22 mouse cellular contexts compared by ENCODE assay signal in the genomic region with DNA sequence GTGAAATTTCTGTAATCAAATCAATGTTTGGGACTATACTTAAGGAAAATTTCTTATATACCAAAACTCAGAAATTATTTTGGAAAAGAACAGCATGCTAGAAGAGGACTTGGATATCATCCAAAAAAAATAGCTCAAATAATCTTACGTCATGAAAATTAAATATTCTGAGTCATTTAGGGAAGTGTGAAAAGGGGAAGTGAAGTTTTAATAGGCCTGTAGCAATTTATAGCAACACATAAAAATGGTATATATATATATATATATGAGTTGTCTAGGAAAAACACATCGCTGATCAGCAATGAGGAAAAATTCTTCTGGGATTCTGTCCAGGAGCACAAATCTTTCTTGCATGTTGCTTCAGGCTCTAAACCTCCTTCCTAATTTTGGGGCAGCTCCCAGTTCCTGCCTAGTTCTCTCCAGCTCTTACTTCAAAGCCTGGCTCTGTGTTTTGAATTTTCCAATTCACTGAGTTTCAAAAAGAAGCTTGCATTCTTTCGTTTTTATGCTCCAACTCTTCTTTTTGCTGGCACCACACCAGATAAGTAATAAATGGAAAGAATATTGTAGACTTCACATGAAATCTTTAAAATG.
DNase-seq lines count a peak whose midpoint lies in the region; ATAC-seq lines count a peak whose summit lies in the region.
"Had no signal": no experiment of that assay in that cellular context is flagged by ENCODE, and none has a peak within 500 bp of the region (broad histone marks: within the 10 kb centered on the region; RNA-seq: fewer than 3 reads in every experiment).

No protein-coding gene starts in this region.

- no peaks in the 10 kb centered on the region for H3K36me3 ChIP-seq in embryonic facial prominence, embryonic 14.5 days (ENCODE audit: control insufficient read depth, insufficient read depth, low read length)
- H3K36me3 ChIP-seq in embryonic facial prominence, embryonic 10.5 days (replicated peaks) = no peaks in the 10 kb centered on the region
- no peaks in the 10 kb centered on the region for H3K36me3 ChIP-seq in kidney, embryonic 16.5 days (ENCODE audit: insufficient read depth, low read length)
- no peaks in the 10 kb centered on the region for H3K36me3 ChIP-seq in forebrain, embryonic 16.5 days (ENCODE audit: control insufficient read depth, insufficient read depth)
- H3K36me3 ChIP-seq in midbrain, embryonic 13.5 days = no peaks in the 10 kb centered on the region
- H3K36me3 ChIP-seq: embryonic facial prominence, embryonic 13.5 days; heart, embryonic 13.5 days; lung, embryonic 15.5 days; midbrain, embryonic 12.5 days; neural tube, embryonic 15.5 days had no signal

- H3K4me2 ChIP-seq in embryonic facial prominence, embryonic 14.5 days (ENCODE audit: low read depth, low read length) = no peak overlapping the region
- no peak overlapping the region for H3K4me2 ChIP-seq in kidney, embryonic 16.5 days (replicated peaks; ENCODE audit: low read depth, low read length)
- H3K4me2 ChIP-seq in forebrain, embryonic 16.5 days (ENCODE audit: low read length) = no peak overlapping the region
- no peak overlapping the region for H3K4me2 ChIP-seq in midbrain, embryonic 13.5 days (replicated peaks)
- H3K4me2 ChIP-seq: embryonic facial prominence, embryonic 13.5 days; heart, embryonic 13.5 days; liver, embryonic 11.5 days; lung, embryonic 15.5 days; midbrain, embryonic 12.5 days; neural tube, embryonic 15.5 days had no signal

- H3K4me3 ChIP-seq in embryonic facial prominence, embryonic 14.5 days (ENCODE audit: low read depth, low read length) = no peak overlapping the region
- H3K4me3 ChIP-seq in embryonic facial prominence, embryonic 10.5 days = no peak overlapping the region
- H3K4me3 ChIP-seq in kidney, embryonic 16.5 days (ENCODE audit: low read length) = no peak overlapping the region
- no peak overlapping the region for H3K4me3 ChIP-seq in forebrain, embryonic 16.5 days (replicated peaks; ENCODE audit: low read length)
- H3K4me3 ChIP-seq in midbrain, embryonic 13.5 days (replicated peaks) = no peak overlapping the region
- H3K4me3 ChIP-seq: embryonic facial prominence, embryonic 13.5 days; heart, embryonic 13.5 days; lung, embryonic 15.5 days; midbrain, embryonic 12.5 days; myocyte; neural tube, embryonic 15.5 days had no signal

- peak; percentile 67 for DNase-seq in embryonic facial prominence, embryonic 14.5 days (ENCODE audit: low spot score)
- no peak for DNase-seq in embryonic facial prominence, embryonic 10.5 days (ENCODE audit: low spot score)
- no peak for DNase-seq in kidney, postnatal 4 days
- peak; percentile 5 for DNase-seq in 416B (ENCODE audit: low read depth)
- no peak for DNase-seq in embryo, embryonic 9.5 days (ENCODE audit: extremely low spot score)
- DNase-seq: adrenal gland, adult 8-10 months; cerebellum, adult 18-20 months; heart, adult 11 months; heart, postnatal 36 days; kidney, postnatal 36 days; thymus, adult 2 months had no signal

- H3K9ac ChIP-seq in embryonic facial prominence, embryonic 14.5 days (ENCODE audit: low read depth, low read length) = no peak overlapping the region
- H3K9ac ChIP-seq in kidney, embryonic 16.5 days (replicated peaks; ENCODE audit: low read length) = no peak overlapping the region
- H3K9ac ChIP-seq in forebrain, embryonic 16.5 days (replicated peaks; ENCODE audit: low read depth, low read length) = no peak overlapping the region
- no peak overlapping the region for H3K9ac ChIP-seq in midbrain, embryonic 13.5 days (replicated peaks)
- H3K9ac ChIP-seq: embryonic facial prominence, embryonic 13.5 days; heart, embryonic 13.5 days; lung, embryonic 15.5 days; midbrain, embryonic 12.5 days; neural tube, embryonic 15.5 days had no signal

- no peaks in the 10 kb centered on the region for H3K9me3 ChIP-seq in embryonic facial prominence, embryonic 14.5 days (ENCODE audit: control insufficient read depth, low read length)
- no peaks in the 10 kb centered on the region for H3K9me3 ChIP-seq in embryonic facial prominence, embryonic 10.5 days
- H3K9me3 ChIP-seq in kidney, embryonic 16.5 days (ENCODE audit: low read length) = no peaks in the 10 kb centered on the region
- no peaks in the 10 kb centered on the region for H3K9me3 ChIP-seq in forebrain, embryonic 16.5 days (ENCODE audit: control insufficient read depth, low read length)
- H3K9me3 ChIP-seq in midbrain, embryonic 13.5 days = no peaks in the 10 kb centered on the region
- H3K9me3 ChIP-seq: embryonic facial prominence, embryonic 13.5 days; heart, embryonic 13.5 days; lung, embryonic 15.5 days; midbrain, embryonic 12.5 days; neural tube, embryonic 15.5 days had no signal

- WGBS in embryonic facial prominence, embryonic 14.5 days = 49% methylated on average over 3 of the region's 3 CpGs
- WGBS in embryonic facial prominence, embryonic 10.5 days = 83% methylated on average over 3 of the region's 3 CpGs
- 59% methylated on average over 3 of the region's 3 CpGs for WGBS in kidney, embryonic 16.5 days
- 43% methylated on average over 3 of the region's 3 CpGs for WGBS in forebrain, embryonic 16.5 days
- WGBS in midbrain, embryonic 13.5 days = 65% methylated on average over 3 of the region's 3 CpGs

- no peaks in the 10 kb centered on the region for H3K27me3 ChIP-seq in embryonic facial prominence, embryonic 14.5 days (replicated peaks; ENCODE audit: control insufficient read depth, insufficient read depth, low read length)
- no peaks in the 10 kb centered on the region for H3K27me3 ChIP-seq in embryonic facial prominence, embryonic 10.5 days (replicated peaks; ENCODE audit: low read depth, poor library complexity, severe bottlenecking)
- no peaks in the 10 kb centered on the region for H3K27me3 ChIP-seq in kidney, embryonic 16.5 days (ENCODE audit: insufficient read depth, low read length)
- no peaks in the 10 kb centered on the region for H3K27me3 ChIP-seq in forebrain, embryonic 16.5 days (replicated peaks; ENCODE audit: control insufficient read depth, insufficient read depth, low read length)
- H3K27me3 ChIP-seq in midbrain, embryonic 13.5 days = no peaks in the 10 kb centered on the region
- H3K27me3 ChIP-seq: embryonic facial prominence, embryonic 13.5 days; heart, embryonic 13.5 days; lung, embryonic 15.5 days; midbrain, embryonic 12.5 days; neural tube, embryonic 15.5 days had no signal

- no peaks in the 10 kb centered on the region for H3K4me1 ChIP-seq in embryonic facial prominence, embryonic 14.5 days (ENCODE audit: control insufficient read depth, insufficient read depth, low read length)
- no peaks in the 10 kb centered on the region for H3K4me1 ChIP-seq in embryonic facial prominence, embryonic 10.5 days
- no peaks in the 10 kb centered on the region for H3K4me1 ChIP-seq in kidney, embryonic 16.5 days (ENCODE audit: insufficient read depth, low read length)
- H3K4me1 ChIP-seq in forebrain, embryonic 16.5 days (replicated peaks; ENCODE audit: control insufficient read depth, insufficient read depth, low read length) = no peaks in the 10 kb centered on the region
- no peaks in the 10 kb centered on the region for H3K4me1 ChIP-seq in midbrain, embryonic 13.5 days (replicated peaks)
- H3K4me1 ChIP-seq: embryonic facial prominence, embryonic 13.5 days; heart, embryonic 13.5 days; lung, embryonic 15.5 days; midbrain, embryonic 12.5 days; neural tube, embryonic 15.5 days had no signal

- no peak overlapping the region for H3K27ac ChIP-seq in embryonic facial prominence, embryonic 14.5 days (replicated peaks; ENCODE audit: low read depth, low read length)
- no peak overlapping the region for H3K27ac ChIP-seq in embryonic facial prominence, embryonic 10.5 days (replicated peaks)
- no peak overlapping the region for H3K27ac ChIP-seq in kidney, embryonic 16.5 days (ENCODE audit: low read length)
- no peak overlapping the region for H3K27ac ChIP-seq in forebrain, embryonic 16.5 days (ENCODE audit: low read length)
- no peak overlapping the region for H3K27ac ChIP-seq in midbrain, embryonic 13.5 days
- H3K27ac ChIP-seq: embryonic facial prominence, embryonic 13.5 days; heart, embryonic 13.5 days; lung, embryonic 15.5 days; macrophage; midbrain, embryonic 12.5 days; neural tube, embryonic 15.5 days had no signal

- ATAC-seq in embryonic facial prominence, embryonic 14.5 days (ENCODE audit: low read depth) = no peak
- peak; percentile 42; the same call in 1 of the 2 replicates for ATAC-seq in kidney, embryonic 16.5 days (ENCODE audit: low FRiP score, low TSS enrichment)
- peak; percentile 68; the same call in 1 of the 2 replicates for ATAC-seq in forebrain, embryonic 16.5 days
- no peak for ATAC-seq in midbrain, embryonic 13.5 days

Comparison
In these comparisons a context has a peak if more than half of its experiments do, and no peak if none do; other contexts are left out.
1. DNase-seq: peak in embryonic facial prominence, embryonic 14.5 days (single experiment) and 416B (single experiment); none in embryonic facial prominence, embryonic 10.5 days (single experiment), kidney, postnatal 4 days (0 of 2) and embryo, embryonic 9.5 days (single experiment).
2. ATAC-seq: peak in kidney, embryonic 16.5 days (single experiment) and forebrain, embryonic 16.5 days (single experiment); none in embryonic facial prominence, embryonic 14.5 days (single experiment) and midbrain, embryonic 13.5 days (single experiment).